Mouse (Mus musculus) ovary, postnatal 36 days (tissue): ENCODE results near the gene Ephb2.
A peak's percentile ranks its signal among the peaks of the same experiment; 100 is the strongest.

Experiments used
- DNase-seq: peaks from one replicate; pipeline ENCODE4 v3.0.0; 2022; ENCODE audit warnings: low spot score, mixed read lengths

Ephb2 gene

DNA sequence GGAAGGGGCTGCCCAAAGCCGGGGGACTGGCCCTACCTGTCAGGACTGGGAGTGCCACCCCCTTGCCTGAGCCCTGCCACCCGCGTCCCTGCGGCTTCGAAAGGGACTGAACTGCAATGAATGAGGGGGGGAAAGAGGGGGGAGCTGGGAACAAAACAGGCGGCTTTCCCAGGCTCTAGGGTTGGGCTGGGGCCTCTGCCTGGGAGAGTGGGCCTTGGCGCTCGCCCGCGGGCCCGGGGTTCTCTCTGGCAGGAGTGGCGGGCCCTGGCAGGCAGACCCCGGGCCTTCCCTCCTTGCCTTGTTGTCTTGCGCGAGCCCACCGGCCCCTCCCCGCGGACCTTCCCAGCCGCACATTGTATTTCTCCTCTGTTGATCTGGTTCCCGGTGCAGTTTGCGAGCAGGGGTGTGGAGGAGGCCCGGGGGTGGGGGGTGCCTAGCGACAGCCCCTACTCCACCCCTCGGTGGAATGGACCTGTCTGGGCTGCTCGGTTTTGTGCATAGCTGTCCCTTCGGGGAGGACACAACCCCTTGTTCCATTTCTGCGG lies 671 bp upstream of the Ephb2 start:
- no peak for DNase-seq

DNA sequence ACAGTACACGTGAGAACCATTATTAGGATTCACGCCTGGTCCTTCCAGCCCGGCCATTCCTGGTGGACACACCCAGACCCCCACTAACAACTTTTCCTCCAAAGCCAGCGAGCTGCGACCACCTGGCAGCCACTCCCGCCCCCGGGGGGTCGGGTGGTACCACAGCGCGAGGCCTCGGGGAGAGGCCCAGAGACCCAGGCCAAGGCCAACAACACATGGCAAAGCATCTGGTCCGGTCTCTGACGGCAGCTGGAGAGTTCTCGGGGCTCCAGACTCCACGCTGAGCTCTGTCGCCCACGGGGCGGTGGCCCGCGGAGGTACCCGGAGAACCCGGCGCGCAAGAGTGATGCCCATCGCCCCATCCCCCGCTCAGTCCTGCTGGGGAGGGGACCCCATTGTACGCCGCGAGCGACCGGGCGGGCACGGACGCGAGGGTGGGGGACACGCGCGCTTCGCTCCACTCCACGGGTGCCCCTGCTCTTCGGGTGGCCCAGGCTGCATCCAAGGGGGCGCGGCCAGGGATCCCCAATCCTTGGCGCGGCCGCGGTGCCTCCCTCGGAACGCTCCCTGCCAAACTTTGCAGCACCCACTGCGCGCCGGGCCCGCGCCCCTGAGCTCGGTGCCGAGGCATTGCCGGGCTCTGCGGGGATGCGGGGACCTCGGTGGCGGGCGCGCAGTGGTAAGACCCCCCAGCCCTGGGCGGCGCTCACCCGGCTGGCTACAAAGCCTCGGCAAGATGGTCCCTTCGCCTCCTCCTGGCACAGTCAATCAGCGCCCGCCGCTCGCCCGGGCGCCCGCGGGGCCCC lies 770 bp downstream of the Ephb2 start:
- peak; percentile 33 for DNase-seq

DNA sequence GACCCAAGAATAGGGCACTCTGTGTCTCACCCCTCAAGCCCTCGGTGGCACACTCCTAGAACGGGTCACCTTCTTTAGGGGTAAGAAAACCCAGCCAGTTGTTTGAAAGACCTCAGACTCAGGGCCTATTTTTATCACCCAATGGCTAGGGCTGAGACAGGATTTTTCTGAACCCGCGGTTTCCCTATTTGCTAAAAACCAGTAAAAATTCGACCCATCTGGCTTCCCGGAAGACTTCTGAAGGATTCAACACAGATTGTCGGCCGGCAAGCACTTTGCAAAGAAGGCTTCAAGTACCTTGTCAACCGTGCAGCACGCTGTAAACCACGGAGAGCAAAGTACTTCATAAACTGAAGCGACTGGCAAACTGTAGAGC lies 1.4 kb downstream of the Ephb2 start:
- DNase-seq = no peak

DNA sequence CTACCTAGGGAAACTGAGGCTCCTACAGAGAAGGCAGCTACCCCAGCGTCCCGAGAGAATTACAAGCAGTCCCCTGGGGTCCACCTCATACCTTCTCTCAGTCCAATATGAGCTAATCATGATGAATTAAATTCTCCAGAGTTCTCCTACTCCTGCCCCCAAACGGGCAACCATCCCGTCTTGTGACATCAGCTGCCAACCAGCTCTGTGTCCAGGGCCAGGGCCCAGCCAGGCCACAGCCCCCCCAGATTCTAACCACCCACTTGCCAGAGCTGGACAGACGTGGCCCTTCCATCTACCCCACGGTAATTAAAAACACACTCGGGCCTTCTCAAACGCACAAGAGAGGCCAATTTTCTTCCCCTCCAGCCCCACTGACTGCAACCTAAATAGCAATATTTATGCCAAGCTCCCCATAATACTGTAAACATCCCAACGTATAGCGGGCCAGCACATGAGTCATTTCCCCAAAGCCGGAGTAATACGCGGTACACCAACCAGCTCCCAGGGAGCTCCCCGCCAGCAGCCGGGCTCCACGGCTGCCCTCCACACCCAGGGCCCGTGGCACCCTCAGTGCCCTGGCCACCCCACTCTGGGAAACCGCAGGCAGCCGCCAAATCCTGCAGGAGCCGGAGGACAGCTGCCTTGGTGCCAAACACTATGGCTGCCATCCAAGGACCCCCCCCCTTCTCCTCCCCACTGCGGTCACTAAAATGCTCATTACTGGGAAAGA lies 2.0 kb downstream of the Ephb2 start:
- no peak for DNase-seq

DNA sequence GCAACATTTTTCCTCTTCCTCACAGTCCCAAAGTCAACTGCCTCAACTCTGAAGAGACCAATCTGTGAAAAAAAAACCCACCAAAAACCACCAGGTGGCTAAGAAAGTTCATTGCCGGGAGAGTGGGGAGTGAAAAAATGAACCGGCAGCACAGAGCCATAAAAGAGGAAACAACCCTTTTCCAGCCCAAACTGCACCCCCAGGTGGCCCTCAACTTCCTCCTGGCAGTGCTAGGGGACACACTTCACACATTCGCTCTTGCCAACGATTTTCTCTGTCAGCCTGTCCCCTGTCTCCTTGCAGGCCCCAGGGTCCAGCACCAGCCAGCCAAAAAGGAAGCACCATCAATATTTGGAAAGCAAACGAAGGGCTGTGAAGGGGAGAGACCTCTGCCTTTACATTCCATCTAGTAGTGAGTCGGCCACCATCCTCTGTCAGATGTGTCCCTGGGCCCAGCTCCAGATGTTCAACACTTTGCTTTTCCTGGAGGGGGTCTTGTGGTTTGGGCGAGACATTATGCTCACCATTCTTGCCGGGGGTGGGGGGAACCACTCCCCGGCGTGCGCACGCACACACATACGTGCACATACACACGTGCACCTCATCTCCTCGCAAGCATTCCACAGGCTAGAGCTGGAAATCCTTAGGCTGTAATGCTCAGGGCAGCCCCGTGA lies 3.1 kb downstream of the Ephb2 start:
- DNase-seq = no peak

DNA sequence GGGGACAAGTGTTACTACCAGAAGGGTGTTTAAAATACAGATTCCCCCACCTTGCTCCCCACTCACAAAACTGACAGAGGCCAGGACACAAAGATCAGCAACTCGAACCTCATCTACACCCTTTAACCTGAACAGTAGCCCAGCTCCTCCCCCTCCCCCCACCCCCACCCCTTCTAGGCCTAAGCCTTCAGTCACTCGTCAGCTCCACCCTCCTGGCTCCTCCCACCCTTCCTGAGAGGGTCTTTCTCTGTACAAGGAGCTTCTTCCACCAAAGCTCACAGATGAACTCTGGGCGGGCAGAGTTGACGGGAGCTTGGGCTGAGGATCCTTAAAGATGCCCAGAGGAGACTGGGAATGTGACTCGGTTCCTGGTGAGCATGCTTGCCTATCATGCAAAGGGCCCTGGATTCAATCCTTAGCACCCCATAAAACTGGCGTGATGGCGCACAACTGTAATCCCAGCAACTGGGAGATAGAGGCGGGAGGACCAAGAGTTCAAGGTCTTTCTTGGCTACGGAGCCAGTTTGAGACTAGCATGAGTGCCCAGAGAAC lies 5.4 kb downstream of the Ephb2 start:
- no peak for DNase-seq

DNA sequence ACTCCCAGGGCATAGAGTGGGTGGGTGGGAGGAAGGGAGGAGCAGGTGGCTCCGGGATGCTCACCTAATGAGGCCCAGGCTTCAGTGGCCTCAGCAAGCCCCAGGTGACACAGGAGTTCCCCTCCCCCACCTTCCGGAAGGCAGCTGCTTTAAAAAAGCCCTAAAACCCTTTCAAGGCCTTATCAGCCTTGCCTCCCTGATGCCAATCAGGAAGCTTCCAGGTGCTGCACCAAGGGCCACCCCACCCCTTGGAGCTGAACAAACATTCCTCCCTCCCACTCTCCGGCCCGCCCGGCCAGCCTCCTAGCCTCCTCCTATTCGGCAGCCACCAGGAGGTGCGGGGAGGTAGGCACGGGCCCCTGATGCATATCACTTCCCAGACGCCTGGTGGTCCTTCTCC lies 6.0 kb downstream of the Ephb2 start:
- no peak for DNase-seq

DNA sequence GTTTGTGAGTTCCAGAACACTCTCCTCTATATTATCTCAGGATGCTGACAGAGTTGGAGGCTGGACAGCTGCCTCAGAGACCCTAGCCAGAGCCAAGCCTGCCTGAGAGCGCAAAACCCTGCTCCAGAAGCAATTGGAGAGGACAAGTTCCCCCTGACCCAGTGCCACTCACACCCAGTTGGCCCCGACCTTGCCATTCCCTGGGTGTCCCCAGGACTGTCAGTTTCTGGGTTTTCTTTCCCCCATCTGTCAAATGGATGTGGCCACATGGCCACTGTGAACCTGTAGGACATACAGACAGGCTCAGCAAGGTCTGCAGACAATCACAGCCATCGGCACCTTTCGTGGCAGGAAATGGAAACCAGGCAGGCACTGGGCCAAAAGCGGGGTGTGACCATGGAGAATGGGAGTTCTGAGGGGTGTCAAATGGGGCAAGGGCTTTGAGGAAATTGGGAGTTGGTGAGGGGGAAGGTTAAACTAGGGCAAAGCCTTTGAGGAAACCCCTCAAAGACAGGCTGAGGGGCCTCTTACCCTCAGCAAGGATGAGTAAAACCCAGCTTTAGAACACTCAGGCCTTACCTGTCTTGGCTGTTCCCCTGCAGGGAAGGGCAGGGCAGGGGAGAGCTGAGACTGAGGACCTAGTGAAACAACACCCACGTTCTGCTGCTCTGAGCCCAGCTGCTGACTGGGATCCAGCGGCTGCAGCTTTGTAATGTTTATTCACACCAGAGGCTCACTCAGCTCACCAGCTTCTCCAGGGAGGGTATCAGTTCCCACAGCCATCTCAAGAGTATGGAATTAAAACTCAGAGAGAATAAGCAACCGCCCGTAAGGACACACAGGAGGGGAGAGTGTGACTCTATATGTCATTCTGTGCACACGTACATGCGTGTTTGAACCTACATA lies 6.9 kb downstream of the Ephb2 start:
- no peak for DNase-seq

DNA sequence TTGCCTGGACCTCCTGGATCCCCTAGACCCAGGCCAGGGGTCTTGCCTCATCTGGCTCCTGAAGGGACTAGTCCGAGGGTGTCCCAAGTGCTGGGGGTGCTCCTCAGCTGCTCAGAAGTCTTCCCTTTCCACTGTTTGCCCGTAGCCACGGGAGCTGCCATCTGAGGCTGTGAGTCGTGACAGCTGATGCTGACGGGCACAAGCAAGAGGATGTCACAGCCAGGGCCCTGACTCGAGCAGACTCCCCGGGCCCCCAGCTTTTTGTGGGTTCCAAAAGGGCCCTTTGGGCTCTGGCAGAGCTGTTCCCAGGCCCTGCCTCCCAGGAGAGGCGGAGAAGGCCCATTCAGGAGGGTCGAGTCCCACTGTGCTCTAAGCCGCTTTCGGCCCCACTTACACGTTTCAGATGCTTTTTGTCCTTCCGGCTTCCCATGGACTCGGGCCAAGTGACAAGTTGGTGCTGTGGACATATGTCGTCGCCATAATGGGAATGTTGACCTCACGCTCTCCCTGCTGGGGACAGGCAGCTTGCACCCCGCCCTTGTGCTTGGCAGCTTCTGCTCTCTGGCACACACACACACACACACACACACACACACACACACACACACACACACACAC lies 10.7 kb downstream of the Ephb2 start:
- no peak for DNase-seq

DNA sequence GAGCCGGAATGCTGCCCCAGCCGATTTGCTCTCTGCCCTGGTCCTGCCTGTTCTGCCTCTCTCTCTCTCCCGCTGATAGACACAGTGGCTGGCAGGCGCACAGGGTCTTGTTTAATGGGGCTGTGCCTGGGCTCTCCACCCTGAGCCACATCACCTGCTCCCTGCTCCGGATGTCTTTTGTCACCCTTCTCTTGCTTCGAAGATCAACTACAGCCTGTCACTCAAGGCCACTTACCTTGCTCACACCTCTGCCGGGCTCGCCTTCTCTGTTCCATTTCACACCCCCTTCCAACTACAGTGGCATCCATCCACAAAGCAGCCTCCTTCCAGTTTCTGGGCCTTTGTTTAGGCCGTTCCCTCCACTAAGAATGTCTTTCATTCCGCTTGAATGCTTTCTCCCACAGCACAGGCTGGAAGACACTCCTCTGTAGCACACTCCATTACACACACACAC lies 15.7 kb downstream of the Ephb2 start:
- DNase-seq = no peak

DNA sequence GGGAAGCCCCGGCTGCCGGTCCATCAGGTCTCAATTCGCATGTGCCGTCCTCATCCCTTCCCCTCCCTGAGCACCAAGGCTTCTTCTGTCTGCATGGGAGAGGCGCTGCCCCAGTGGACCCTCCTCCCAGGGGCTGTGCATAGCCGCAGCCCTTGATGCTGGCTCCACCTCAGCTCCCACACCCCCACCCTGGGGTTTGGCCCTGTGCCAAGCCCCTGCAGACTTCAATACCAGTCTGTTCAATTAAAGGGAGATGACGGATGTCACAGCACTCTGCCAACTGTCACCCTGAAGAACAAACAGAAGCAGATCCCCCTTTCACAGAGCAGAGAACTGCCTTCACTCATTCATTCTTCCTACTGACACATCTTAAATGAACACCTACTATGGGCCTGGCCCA lies 19.1 kb downstream of the Ephb2 start:
- no peak for DNase-seq

DNA sequence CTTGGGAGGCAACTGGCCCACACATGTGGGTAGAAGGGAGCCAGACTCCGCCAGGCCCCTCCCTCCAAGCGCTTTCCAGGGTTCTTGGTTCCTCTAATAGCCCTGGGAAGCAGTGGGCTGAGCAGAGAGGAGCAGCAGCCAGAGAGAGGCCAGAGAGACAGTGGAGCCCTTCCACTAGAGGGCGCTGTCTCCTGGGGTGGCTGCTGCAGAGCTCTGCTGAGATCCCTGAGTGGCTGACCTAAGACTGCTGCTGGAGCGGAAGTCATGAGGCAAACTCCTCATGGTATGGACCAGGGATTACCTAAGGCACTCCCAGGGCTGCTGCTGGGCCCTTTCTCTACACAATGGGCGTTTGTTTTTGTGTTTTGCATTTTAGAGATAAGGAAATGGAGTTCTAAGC lies 20.4 kb downstream of the Ephb2 start:
- no peak for DNase-seq

DNA sequence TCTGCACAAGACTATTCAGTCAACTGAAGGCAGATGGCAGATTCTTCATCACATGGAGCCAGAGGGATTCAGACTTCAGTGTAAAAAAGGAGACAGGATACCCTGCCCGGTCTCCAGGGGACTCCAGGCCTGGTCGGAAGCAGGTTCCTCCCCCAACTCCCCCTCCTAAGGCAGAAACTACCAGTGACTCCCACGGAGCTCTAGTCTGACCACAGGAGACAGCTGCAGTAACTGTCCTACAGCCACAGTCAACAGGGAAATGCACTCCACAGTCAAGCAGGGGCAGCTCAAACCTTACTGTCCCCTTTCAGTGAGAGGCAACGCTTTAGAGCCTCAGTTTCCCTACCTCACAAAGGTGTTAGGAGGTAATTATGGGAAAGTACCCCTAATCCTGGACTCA lies 23.2 kb downstream of the Ephb2 start:
- no peak for DNase-seq

DNA sequence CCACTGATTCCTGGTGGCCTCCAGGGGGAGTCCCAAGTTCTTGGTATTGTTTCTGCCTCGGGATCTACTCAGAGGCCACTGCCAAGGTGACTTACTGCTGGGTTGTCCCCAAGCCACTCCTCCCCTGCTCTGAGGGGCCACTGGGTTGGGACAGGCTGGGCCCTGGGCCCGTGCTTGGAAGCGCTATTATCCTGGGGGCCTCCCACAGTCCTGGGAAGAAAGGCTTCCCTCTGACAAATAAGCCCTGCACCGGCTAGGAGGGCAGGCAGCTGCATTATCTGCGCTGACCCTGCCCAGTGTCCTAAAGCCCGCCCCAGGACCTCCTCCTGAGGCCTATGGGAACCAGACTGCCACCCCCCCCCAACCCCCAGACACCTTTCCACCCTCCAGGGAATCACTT lies 24.2 kb downstream of the Ephb2 start:
- no peak for DNase-seq

DNA sequence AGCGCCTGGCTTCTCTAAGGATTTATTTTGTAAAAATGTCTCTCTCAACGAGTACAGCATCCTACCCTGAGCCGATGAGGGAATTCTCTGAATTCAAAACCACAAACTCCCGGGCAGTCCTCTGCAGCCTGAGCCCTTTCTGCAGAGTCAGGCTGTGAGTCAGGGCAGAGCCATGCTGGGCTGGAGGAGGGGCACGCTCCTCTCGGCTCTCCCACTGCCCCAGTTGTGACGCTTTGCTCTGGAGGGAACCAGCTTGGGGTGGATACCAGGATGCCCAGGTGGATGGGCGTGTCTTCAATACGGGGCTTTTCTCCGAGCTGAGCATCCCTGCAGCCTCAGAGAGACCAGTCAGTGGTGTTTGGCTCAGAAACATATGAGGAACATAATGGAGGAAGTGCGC lies 27.3 kb downstream of the Ephb2 start:
- DNase-seq = no peak

DNA sequence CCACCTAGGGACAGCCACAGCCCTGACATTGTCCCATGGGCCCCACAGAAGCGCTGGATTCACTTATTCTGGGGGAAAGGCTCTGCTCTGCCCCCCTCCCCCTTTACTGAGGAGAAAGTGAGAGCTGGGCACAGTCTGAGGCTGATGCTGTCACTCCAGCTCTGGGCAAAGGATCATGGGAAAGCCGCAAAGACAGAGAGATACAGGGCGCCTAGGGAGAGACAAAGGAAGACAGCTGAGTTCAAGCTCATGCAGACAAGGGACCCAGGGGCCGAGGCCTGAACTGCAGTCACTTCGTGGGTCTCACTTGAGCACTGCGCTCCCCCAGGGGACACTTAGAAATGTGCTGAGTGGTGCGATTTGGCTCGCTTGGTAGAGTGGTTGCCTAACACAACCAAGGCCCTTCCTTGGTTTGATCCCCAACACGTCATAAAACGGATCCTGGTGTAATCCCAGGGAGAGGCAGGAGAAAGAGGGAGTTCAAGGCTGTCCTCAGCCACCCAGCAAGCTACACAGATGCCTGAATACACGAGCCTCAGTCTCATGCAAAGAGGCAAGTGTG lies 28.3 kb downstream of the Ephb2 start:
- DNase-seq = no peak

DNA sequence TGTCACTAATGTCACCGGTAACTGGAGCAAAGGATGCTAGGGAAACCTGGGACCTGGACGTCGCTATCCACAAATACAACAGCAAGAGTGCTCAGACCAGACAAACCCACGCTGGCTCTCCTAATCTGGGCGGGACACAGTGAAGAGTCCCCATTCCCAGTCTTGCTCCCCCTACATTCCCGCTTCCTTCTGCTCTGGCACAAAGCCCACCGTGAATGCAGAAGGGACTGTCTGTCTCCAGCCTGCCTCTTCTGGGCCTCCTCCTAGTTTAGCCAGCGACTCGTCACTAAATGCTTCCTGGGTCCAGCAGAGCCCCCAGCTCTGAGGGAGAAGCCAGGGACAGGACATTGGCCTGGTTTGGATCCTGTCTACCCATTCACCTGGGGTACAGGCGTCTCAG lies 29.5 kb downstream of the Ephb2 start:
- DNase-seq = no peak

DNA sequence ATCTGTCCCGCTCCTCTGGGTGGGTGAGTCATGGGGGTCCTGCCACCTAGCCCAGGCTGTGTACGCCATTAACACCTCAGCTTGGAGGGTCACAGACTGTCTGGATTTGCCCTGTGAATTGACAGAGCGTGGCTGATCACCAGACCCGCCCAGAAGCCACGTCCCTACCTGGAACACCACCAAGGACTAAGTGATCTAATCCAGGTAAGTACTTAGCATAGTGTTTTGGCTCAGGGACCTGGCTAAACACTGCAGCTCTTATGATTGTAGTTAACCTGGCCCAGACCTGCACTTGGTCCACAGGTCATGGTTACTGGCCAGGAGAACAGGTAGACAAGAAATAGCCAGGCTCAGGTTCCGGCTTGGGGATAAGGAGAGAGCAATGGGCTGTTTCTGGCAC lies 31.4 kb downstream of the Ephb2 start:
- no peak for DNase-seq

DNA sequence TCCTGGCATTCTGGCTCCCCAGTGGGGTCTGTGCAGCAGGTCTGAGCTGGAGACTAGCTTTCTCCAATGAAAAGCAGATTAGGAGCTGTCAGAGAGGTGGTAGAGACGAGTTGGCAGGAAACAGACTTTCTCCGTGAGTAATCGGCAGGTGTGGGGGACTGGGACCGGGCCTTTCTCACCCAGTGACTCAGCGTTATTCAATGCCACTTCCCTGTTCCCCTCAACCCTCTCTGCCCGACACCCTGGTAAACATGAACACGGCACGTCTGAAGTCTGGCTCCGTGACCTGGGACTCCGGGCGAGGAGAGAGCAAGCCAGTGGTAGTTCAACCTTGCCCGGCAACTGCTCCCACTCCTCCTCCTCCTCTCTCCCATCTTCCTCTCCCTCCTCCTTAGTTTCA lies 33.3 kb downstream of the Ephb2 start:
- DNase-seq = no peak

DNA sequence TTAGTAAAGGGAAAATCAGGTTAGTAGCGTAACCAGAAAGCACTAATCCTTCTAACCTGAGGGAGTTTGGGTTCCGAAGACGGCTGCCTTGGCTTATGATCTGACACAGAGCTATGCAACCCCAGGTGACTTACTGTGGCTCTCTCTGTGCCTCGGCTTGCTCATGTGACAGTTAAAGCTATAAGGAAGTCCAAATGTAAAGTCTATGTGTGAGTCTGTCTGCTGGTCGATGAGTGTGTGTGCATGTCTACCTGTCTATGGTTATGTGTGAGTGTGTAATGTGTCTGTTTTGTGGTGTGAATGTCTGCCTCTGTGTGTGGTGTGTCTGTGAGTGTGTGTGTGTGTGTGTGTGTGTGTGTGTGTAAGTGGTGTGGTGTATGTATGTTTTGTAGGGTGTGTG lies 33.8 kb downstream of the Ephb2 start:
- no peak for DNase-seq

DNA sequence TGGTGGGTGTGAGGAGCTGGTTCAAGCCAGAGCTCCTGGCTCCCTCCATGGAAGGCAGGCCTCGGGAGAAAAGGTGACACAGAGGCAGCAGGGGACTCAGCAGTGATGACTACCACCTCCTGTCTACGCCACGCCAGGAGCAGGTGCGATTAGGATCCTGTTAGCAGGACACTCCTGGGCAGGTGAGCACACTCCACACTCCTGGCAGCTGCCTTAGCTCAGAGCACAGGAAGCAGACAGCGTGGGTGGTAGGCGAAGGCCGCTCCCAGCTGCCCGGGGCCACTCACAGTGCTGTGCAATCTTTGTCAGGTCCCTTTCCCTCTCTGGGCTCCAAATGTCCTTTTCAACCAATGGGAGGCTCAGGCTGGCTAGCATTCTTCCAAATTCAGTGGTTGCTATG lies 34.3 kb downstream of the Ephb2 start:
- DNase-seq = no peak
